Mouse (Mus musculus): Measurements from ENCODE around the gene Cldn7. TPM values are rescaled to one million over a fixed set of nuclear protein-coding genes. Genes with fewer than 3 reads are reported as not detected.

The Cldn7 gene
- total and polyA plus RNA-seq, 3 experiments = 0.31 to 0.36 TPM; not detected in 1

DNA sequence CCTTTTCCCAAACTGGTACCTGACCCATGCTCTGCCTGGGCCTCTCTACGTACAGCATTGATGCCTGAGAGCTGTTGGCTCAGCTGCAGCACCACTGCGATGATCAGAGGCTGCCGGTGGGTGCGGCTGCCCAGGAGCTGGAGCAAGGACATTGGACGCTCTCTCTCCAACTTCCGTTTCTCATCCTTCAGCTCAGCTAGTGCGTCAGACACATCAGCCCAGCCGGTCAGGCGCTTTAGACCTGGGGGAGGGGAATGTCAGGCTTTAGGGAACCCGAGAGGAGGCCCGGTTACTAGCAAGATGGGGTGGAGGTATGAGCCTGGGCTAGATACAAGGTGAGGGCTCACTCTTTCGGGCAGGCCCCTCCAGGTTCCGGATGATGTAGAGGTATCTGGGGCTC lies 19.4 kb upstream of the Cldn7 start:
- TF ChIP-seq GATA1 (IDR thresholded peaks at IDR 0.05; ENCODE audit: low read depth, low read length) (no peak), TCF12 (IDR thresholded peaks at IDR 0.05; ENCODE audit: low read depth, low read length) (no peak), ZNF384 (IDR thresholded peaks at IDR 0.05; ENCODE audit: low read depth, low read length) (no peak), JUND (IDR thresholded peaks at IDR 0.05; ENCODE audit: low read depth, low read length) (no peak), RCOR1 (IDR thresholded peaks at IDR 0.05; ENCODE audit: low read depth, low read length) (no peak), CHD2 (IDR thresholded peaks at IDR 0.05; ENCODE audit: low read length) (no peak), MYB (IDR thresholded peaks at IDR 0.05; ENCODE audit: low read depth, low read length) (no peak), MEF2A (IDR thresholded peaks at IDR 0.05; ENCODE audit: extremely low read depth, insufficient replicate concordance, low read depth, low read length, poor library complexity, severe bottlenecking) (no peak), POLR2AphosphoS5 (IDR thresholded peaks at IDR 0.05; ENCODE audit: borderline replicate concordance, low read depth, low read length) (no peak), POLR2A (IDR thresholded peaks at IDR 0.05; ENCODE audit: control insufficient read depth in 1 of 2, insufficient read depth in 1 of 2, low read depth in 1 of 2, low read length in 2 of 2, poor library complexity in 1 of 2) (no peak), SIN3A (IDR thresholded peaks at IDR 0.05; ENCODE audit: low read length) (no peak), NELFE (IDR thresholded peaks at IDR 0.05; ENCODE audit: low read depth, low read length) (no peak), ELF1 (IDR thresholded peaks at IDR 0.05; ENCODE audit: low read depth, low read length) (no peak)
- peaks cover 0 to 11% of the 10 kb centered on the region in 2 experiments; a peak in 2 of 4 replicates for H3K4me1 ChIP-seq (ENCODE audit: control insufficient read depth in 1 of 2, insufficient read depth in 2 of 2, low read length in 2 of 2)
- H3K9me3 ChIP-seq (replicated peaks; ENCODE audit: insufficient read depth, low read length) = no peaks in the 10 kb centered on the region
- no peak overlapping the region for H3K27ac ChIP-seq (ENCODE audit: control insufficient read depth, low read depth, low read length)
- no peak overlapping the region for H3K9ac ChIP-seq (ENCODE audit: control insufficient read depth, low read depth, low read length, poor library complexity, severe bottlenecking)
- no peak overlapping the region for H3K4me3 ChIP-seq (ENCODE audit: control insufficient read depth in 1 of 2, insufficient read depth in 1 of 2, low read depth in 2 of 2, low read length in 2 of 2)
- H3K36me3 ChIP-seq (ENCODE audit: control insufficient read depth in 1 of 2, insufficient read depth in 2 of 2, low read length in 2 of 2) = no peaks in the 10 kb centered on the region; a peak in 1 of 4 replicates
- H3K27me3 ChIP-seq (ENCODE audit: control insufficient read depth in 1 of 2, insufficient read depth in 2 of 2, low read length in 2 of 2) = peaks cover 8 to 14% of the 10 kb centered on the region in 2 experiments
- DNase-seq (ENCODE audit: low read depth, low spot score) = no peak
- no peaks in the 10 kb centered on the region for H3K79me2 ChIP-seq (ENCODE audit: control insufficient read depth, insufficient read depth, low read length, poor library complexity)

DNA sequence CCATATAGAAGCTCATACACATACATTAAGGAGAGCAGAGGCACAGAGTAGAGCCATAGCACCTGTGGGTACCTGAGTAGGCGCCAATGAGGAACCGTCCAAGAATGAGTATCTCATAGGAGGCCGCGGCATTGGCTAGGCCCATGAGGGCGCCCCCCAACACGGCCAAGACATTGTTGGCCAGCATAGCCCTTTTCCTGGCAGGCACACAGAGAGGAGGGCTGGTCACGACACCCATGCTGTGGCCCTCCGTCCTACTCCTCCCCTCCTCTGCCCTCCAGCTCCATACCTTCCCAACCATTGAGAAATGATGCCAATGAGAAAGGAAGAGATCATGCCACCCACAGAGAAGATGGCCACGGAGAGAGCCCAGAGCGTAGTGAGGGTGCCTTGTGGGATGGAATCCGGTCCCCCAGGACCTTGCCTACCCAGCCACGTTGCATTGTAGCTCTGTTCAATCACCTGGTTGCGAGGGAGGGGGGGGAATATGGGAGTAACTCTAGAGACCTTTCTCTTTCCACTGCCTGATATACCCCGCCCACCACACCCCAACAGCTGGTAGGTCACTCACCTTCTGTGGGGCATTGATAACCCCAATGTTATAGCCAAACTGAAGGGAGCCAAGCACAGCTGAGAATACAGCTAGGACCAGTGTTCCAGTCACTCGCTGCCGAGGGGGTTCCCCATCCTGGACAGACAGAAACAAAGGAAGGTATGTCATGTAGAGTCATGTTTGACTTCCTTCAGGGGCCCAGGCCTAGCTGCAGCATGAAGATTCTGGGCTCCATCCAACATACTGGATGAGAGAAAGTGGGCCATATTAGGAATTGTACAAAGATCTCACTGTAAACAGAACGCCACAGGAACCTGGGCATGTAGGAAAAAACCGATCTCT lies 18.3 kb upstream of the Cldn7 start:
- no peaks in the 10 kb centered on the region; a peak in 1 of 4 replicates for H3K36me3 ChIP-seq (ENCODE audit: control insufficient read depth in 1 of 2, insufficient read depth in 2 of 2, low read length in 2 of 2)
- no peak for DNase-seq (ENCODE audit: low read depth, low spot score)
- H3K27ac ChIP-seq (ENCODE audit: control insufficient read depth, low read depth, low read length) = no peak overlapping the region
- H3K9me3 ChIP-seq (replicated peaks; ENCODE audit: insufficient read depth, low read length) = no peaks in the 10 kb centered on the region
- peaks cover 8 to 14% of the 10 kb centered on the region in 2 experiments for H3K27me3 ChIP-seq (ENCODE audit: control insufficient read depth in 1 of 2, insufficient read depth in 2 of 2, low read length in 2 of 2)
- H3K9ac ChIP-seq (ENCODE audit: control insufficient read depth, low read depth, low read length, poor library complexity, severe bottlenecking) = no peak overlapping the region
- no peaks in the 10 kb centered on the region for H3K79me2 ChIP-seq (ENCODE audit: control insufficient read depth, insufficient read depth, low read length, poor library complexity)
- H3K4me1 ChIP-seq (ENCODE audit: control insufficient read depth in 1 of 2, insufficient read depth in 2 of 2, low read length in 2 of 2) = peaks cover 0 to 11% of the 10 kb centered on the region in 2 experiments; a peak in 2 of 4 replicates
- TF ChIP-seq E2F4 (IDR thresholded peaks at IDR 0.05; ENCODE audit: borderline replicate concordance, low read depth, low read length) (no peak), UBTF (IDR thresholded peaks at IDR 0.05; ENCODE audit: borderline replicate concordance, insufficient read depth, low read depth, low read length) (no peak), CTCF (IDR thresholded peaks at IDR 0.05 in 2 of 3, conservative IDR thresholded peaks at IDR 0.05 in 1 of 3; ENCODE audit: control insufficient read depth in 1 of 3, insufficient read depth in 1 of 3, low read depth in 2 of 3, low read length in 3 of 3, poor library complexity in 1 of 3, severe bottlenecking in 1 of 3) (no peak), POLR2A (IDR thresholded peaks at IDR 0.05; ENCODE audit: control insufficient read depth in 1 of 2, insufficient read depth in 1 of 2, low read depth in 1 of 2, low read length in 2 of 2, poor library complexity in 1 of 2) (no peak), TBP (IDR thresholded peaks at IDR 0.05; ENCODE audit: low read depth, low read length) (no peak), SMC3 (IDR thresholded peaks at IDR 0.05; ENCODE audit: low read depth, low read length) (no peak), ETS1 (IDR thresholded peaks at IDR 0.05; ENCODE audit: low read depth, low read length) (no peak), BHLHE40 (IDR thresholded peaks at IDR 0.05; ENCODE audit: borderline replicate concordance, low read depth, low read length) (no peak), GABPA (IDR thresholded peaks at IDR 0.05; ENCODE audit: low read depth, low read length) (no peak), JUND (IDR thresholded peaks at IDR 0.05; ENCODE audit: low read depth, low read length) (no peak), NELFE (IDR thresholded peaks at IDR 0.05; ENCODE audit: low read depth, low read length) (no peak), NRF1 (IDR thresholded peaks at IDR 0.05; ENCODE audit: insufficient read depth, low read depth, low read length, poor library complexity, severe bottlenecking) (no peak)
- no peak overlapping the region for H3K4me3 ChIP-seq (ENCODE audit: control insufficient read depth in 1 of 2, insufficient read depth in 1 of 2, low read depth in 2 of 2, low read length in 2 of 2)
